Mouse (Mus musculus) G1E (cell line): ENCODE measurements around the gene Hmbs. TPM values are rescaled to one million over a fixed set of nuclear protein-coding genes. Genes with fewer than 3 reads are reported as not detected.

Source experiments
- ATAC-seq: 2 replicates; pipeline ENCODE4 v1.8.0; 2016; ENCODE audit warnings: mild to moderate bottlenecking; ENCODE audit not compliant: insufficient number of reproducible peaks, poor library complexity, low FRiP score, severe bottlenecking; ENCODE audit errors: extremely low read depth
- DNase-seq: peaks from one replicate; pipeline ENCODE4 v3.0.0; 2012; ENCODE audit warnings: low spot score
- H3K27me3 ChIP-seq: 2 replicates; pipeline ENCODE4 v1.6.1; 2012; ENCODE audit warnings: mild to moderate bottlenecking, low read length, inconsistent platforms; ENCODE audit not compliant: insufficient read depth
- H3K36me3 ChIP-seq: replicated peaks from 2 replicates; pipeline ENCODE3; 2012; ENCODE audit warnings: mild to moderate bottlenecking, inconsistent platforms
- H3K4me1 ChIP-seq: 2 replicates; pipeline ENCODE4 v1.6.1; 2012; ENCODE audit warnings: low read depth, low read length, inconsistent platforms, mixed read lengths; ENCODE audit not compliant: insufficient read depth
- H3K4me3 ChIP-seq: 2 replicates; pipeline ENCODE4 v1.5.1; 2012; ENCODE audit warnings: low read depth, mild to moderate bottlenecking, inconsistent platforms, low read length, moderate library complexity, mixed read lengths
- H3K9me3 ChIP-seq: replicated peaks from 2 replicates; pipeline ENCODE4 v1.6.1; 2012; ENCODE audit warnings: inconsistent platforms
- CTCF ChIP-seq: IDR thresholded peaks from 2 replicates; pipeline ENCODE4 v1.5.1; 2012; ENCODE audit warnings: low read depth, low read length, inconsistent platforms, mixed read lengths
- GATA1 ChIP-seq: IDR thresholded peaks from 2 replicates; pipeline ENCODE4 v1.6.1; 2012; ENCODE audit warnings: borderline replicate concordance, low read length, inconsistent platforms, mixed read lengths
- GATA2 ChIP-seq: IDR thresholded peaks from 2 replicates; pipeline ENCODE4 v1.6.1; 2012; ENCODE audit warnings: low read depth, low read length, inconsistent platforms, borderline replicate concordance
- POLR2AphosphoS5 ChIP-seq: IDR thresholded peaks from 2 replicates; pipeline ENCODE4 v1.6.1; 2012; ENCODE audit warnings: low read depth, low read length, inconsistent platforms; ENCODE audit not compliant: insufficient replicate concordance
- TAL1 ChIP-seq: conservative IDR thresholded peaks from 2 replicates; pipeline ENCODE4 v1.6.1; 2012; ENCODE audit warnings: low read depth, low read length, inconsistent platforms, mixed read lengths
- polyA plus RNA-seq: library from polyadenylated mRNA; stranded (reverse); fragments of >175 nt; gene quantifications from 2 replicates; pipeline ENCODE4 v1.2.3, GENCODE M21; 2012
- total RNA-seq, 2 experiments: library from RNA; stranded (forward) in 1 of 2; stranded (reverse) in 1 of 2; fragments of 200-1000 nt in 1 of 2; fragments of >200 nt in 1 of 2; fragmentation: Nextera tagmentation in 1 of 2; gene quantifications; 2 replicates each; pipeline ENCODE4 v1.2.3; 2014 to 2017

The Hmbs gene
- 82.7 and 175 TPM in 2 replicates for total RNA-seq (2014; fragmentation: Nextera tagmentation)
- 108 and 148 TPM in 2 replicates for total RNA-seq (2017)
- polyA plus RNA-seq = 86.9 and 90.1 TPM in 2 replicates

DNA sequence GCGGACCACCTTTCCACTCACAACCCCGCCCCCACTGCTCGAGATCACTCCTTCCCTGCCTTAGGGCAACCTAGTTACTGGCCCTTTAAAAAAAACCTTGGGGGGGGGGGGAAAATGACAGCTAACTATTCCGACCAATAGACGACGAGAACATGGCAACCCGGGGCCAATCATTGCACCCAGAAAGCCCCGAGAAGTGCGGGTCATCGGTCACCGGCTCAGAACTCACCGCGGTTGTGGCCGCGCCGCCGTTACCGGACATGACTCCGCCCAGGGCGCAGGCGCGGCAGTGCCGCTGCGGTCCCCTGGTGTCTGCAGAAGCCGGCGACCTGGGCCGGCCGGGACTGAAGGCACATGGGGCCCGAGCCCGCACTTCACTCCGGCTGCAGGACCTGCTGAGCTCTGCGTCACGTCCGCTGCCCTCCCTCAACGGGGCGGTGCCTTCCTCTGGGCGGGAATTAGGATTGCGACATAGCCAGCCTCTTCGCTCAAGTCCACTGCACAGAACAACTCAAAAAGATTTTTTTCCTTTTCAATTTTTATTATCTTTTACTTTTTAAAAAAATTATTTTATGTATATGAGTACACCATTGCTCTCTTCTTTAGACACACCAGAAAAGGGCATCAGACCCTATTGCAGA, at the start of gene Hmbs:
Gene Hmbs (minus strand): TSS at position 448 of the 641 bp plus-strand sequence.
- Histone ChIP-seq H3K36me3 (peaks cover 75% of the 10 kb centered on the region), H3K9me3 (no peaks in the 10 kb centered on the region), H3K4me1 (peaks cover 68% of the 10 kb centered on the region), H3K4me3 (peak within 1 kb of the TSS; percentile 85), H3K27me3 (no peaks in the 10 kb centered on the region)
- ATAC-seq (peak; percentile 51), DNase-seq (peak; percentile 84)
- TF ChIP-seq TAL1 = no peak
- no peak for TF ChIP-seq GATA2
- TF ChIP-seq POLR2AphosphoS5 = no peak
- TF ChIP-seq GATA1 = no peak
- TF ChIP-seq CTCF = no peak

DNA sequence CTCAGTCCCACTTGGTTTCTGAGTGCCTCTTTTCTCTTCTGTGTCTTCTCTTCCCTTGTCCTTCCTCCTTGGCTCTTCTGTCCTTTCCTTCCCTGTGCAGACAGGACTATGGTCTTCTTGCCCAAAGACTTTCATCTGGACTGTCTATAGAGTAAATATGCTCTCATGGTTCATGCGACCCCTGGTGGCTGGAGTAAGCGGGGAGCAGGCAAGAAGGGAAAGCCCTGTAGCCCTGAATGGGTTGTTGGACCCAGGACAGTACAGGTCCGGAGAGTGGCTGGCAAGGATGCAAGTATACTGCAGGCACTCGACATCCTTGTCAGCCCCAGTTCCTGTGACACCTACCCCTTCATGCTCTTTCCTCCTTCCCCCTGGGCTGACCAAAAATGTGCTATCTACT, 47.4 kb upstream of the Hmbs start:
- DNase-seq = peak; percentile 29
- Histone ChIP-seq H3K36me3 (peaks cover 63% of the 10 kb centered on the region), H3K4me3 (no peak overlapping the region), H3K27me3 (no peaks in the 10 kb centered on the region), H3K9me3 (no peaks in the 10 kb centered on the region), H3K4me1 (peaks cover 14% of the 10 kb centered on the region)
- ATAC-seq = no peak
- TF ChIP-seq TAL1 = no peak
- no peak for TF ChIP-seq GATA1
- no peak for TF ChIP-seq POLR2AphosphoS5
- TF ChIP-seq GATA2 = no peak
- TF ChIP-seq CTCF = peak; percentile 79

- no peak for DNase-seq
- ATAC-seq = no peak
- Histone ChIP-seq H3K9me3 (no peaks in the 10 kb centered on the region), H3K27me3 (no peaks in the 10 kb centered on the region), H3K4me1 (peaks cover 8% of the 10 kb centered on the region; the same call in 1 of the 2 replicates), H3K36me3 (peaks cover 85% of the 10 kb centered on the region), H3K4me3 (no peak overlapping the region)
- no peak for TF ChIP-seq POLR2AphosphoS5
- no peak for TF ChIP-seq GATA2
- peak; percentile 69 for TF ChIP-seq CTCF
- no peak for TF ChIP-seq GATA1
- TF ChIP-seq TAL1 = no peak
Observed at GRCm38 (mm10) chr9:44389273-44389672, 45.2 kb upstream of the Hmbs start.

GRCm38 (mm10) chr9:44387221-44387620, 43.2 kb upstream of the Hmbs start:
- Histone ChIP-seq H3K4me1 (peaks cover 11% of the 10 kb centered on the region; the same call in 1 of the 2 replicates), H3K9me3 (no peaks in the 10 kb centered on the region), H3K27me3 (no peaks in the 10 kb centered on the region), H3K4me3 (no peak overlapping the region), H3K36me3 (peaks cover 98% of the 10 kb centered on the region)
- no peak for ATAC-seq
- no peak for TF ChIP-seq GATA1
- no peak for DNase-seq

- H3K4me3 ChIP-seq = no peak overlapping the region
- H3K9me3 ChIP-seq = no peaks in the 10 kb centered on the region
- no peak for ATAC-seq
- no peak for TF ChIP-seq CTCF
- no peak for TF ChIP-seq GATA2
- no peak for TF ChIP-seq TAL1
- peaks cover 28% of the 10 kb centered on the region for H3K4me1 ChIP-seq
- DNase-seq = no peak
- H3K36me3 ChIP-seq = peaks cover 94% of the 10 kb centered on the region
- no peaks in the 10 kb centered on the region for H3K27me3 ChIP-seq
Observed at GRCm38 (mm10) chr9:44384596-44384995, 40.6 kb upstream of the Hmbs start.

DNA sequence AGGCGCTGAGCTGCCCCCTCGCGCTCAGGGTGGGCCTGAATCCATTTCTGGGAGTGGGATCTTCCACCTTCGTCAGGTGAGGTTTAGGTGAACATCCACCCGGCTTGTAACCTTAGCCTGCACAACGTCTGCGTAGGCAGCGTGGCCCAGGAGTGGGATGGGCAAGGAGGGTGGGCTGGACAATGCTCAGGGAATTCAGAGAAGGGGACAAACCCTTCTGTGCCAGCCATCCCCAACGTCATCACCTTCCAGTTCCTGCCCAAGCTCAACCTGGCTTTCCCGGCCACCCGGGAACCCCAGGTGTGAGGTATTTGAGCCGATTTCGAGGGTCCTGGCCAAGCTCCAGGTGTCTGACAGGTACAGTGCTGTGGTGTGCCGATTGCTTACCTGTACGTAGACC, 35.8 kb upstream of the Hmbs start:
- no peaks in the 10 kb centered on the region for H3K27me3 ChIP-seq
- TF ChIP-seq GATA1 (no peak), POLR2AphosphoS5 (no peak), TAL1 (no peak), GATA2 (no peak), CTCF (no peak)
- ATAC-seq (no peak), DNase-seq (no peak)
- peak overlapping the region; percentile 82 for H3K4me3 ChIP-seq
- peaks cover 35% of the 10 kb centered on the region for H3K4me1 ChIP-seq
- peaks cover 58% of the 10 kb centered on the region for H3K36me3 ChIP-seq
- no peaks in the 10 kb centered on the region for H3K9me3 ChIP-seq

- no peak for TF ChIP-seq TAL1
- ATAC-seq (peak; percentile 94), DNase-seq (peak; percentile 96)
- Histone ChIP-seq H3K36me3 (peaks cover 51% of the 10 kb centered on the region), H3K27me3 (no peaks in the 10 kb centered on the region), H3K4me1 (peaks cover 35% of the 10 kb centered on the region), H3K9me3 (no peaks in the 10 kb centered on the region), H3K4me3 (peak within 1 kb of the TSS; percentile 82)
Observed at GRCm38 (mm10) chr9:44379054-44379834, 35.2 kb upstream of the Hmbs start, which contains the start of gene Hyou1. Hyou1 (plus strand) TSS chr9:44379490.
